In genomic region chrX:52819338-52819737, GRCm38 (mm10) we compare ENCODE assay signal across 24 mouse cellular contexts. TPM values are rescaled to one million over a fixed set of nuclear protein-coding genes. Genes with fewer than 3 reads are reported as not detected.
"Had no signal": no experiment of that assay in that cellular context is flagged by ENCODE, and none has a peak within 500 bp of the region (broad histone marks: within the 10 kb centered on the region; RNA-seq: fewer than 3 reads in every experiment).

No protein-coding gene starts in this region.

- H3K27me3 ChIP-seq: kidney, embryonic 15.5 days; limb, embryonic 12.5 days; limb, embryonic 15.5 days; midbrain, embryonic 13.5 days; neural tube, embryonic 13.5 days had no signal

- H3K9me3 ChIP-seq: kidney, embryonic 15.5 days; limb, embryonic 12.5 days; limb, embryonic 15.5 days; midbrain, embryonic 10.5 days; midbrain, embryonic 13.5 days; neural tube, embryonic 13.5 days had no signal

- H3K9ac ChIP-seq: kidney, embryonic 15.5 days; limb, embryonic 12.5 days; limb, embryonic 15.5 days; liver, embryonic 14.5 days; liver, postnatal 0 days; lung, embryonic 14.5 days; midbrain, embryonic 13.5 days; neural tube, embryonic 13.5 days had no signal

- H3K4me2 ChIP-seq: kidney, embryonic 15.5 days; limb, embryonic 12.5 days; limb, embryonic 15.5 days; liver, embryonic 11.5 days; lung, embryonic 14.5 days; midbrain, embryonic 13.5 days; neural tube, embryonic 13.5 days had no signal

- DNase-seq: kidney, adult 2 months; kidney, postnatal 10 days; kidney, postnatal 36 days; left cerebral cortex, postnatal 4 days; liver, postnatal 0 days; lung, embryonic 14.5 days; thymus, postnatal 25 days had no signal

- H3K4me3 ChIP-seq: kidney, embryonic 15.5 days; limb, embryonic 12.5 days; limb, embryonic 15.5 days; megakaryocyte, embryonic 14.5 days; midbrain, embryonic 10.5 days; midbrain, embryonic 13.5 days; myocyte; neural tube, embryonic 13.5 days had no signal

- H3K27ac ChIP-seq: kidney, embryonic 15.5 days; limb, embryonic 12.5 days; limb, embryonic 15.5 days; liver, embryonic 14.5 days; macrophage; midbrain, embryonic 10.5 days; midbrain, embryonic 13.5 days; neural tube, embryonic 13.5 days had no signal

- H3K4me1 ChIP-seq: kidney, embryonic 15.5 days; limb, embryonic 12.5 days; limb, embryonic 15.5 days; megakaryocyte, embryonic 14.5 days; midbrain, embryonic 10.5 days; midbrain, embryonic 13.5 days; neural tube, embryonic 13.5 days had no signal

- H3K36me3 ChIP-seq: kidney, embryonic 15.5 days; limb, embryonic 12.5 days; limb, embryonic 15.5 days; midbrain, embryonic 10.5 days; midbrain, embryonic 13.5 days; neural tube, embryonic 13.5 days had no signal

- ATAC-seq: liver, postnatal 0 days; lung, postnatal 0 days; midbrain, embryonic 13.5 days; midbrain, embryonic 16.5 days had no signal

RNA-seq across cellular contexts. Expression of gene Ccdc160, which starts 28.3 kb away (rescaled TPM):
- total RNA-seq: monocyte, adult 5-6 weeks; neutrophil, adult 5-6 weeks had no signal
- polyA plus RNA-seq: macrophage; myocyte; small intestine, adult 2 months; spleen, adult 2 months had no signal
